Mouse (Mus musculus) E14TG2a.4 (cell line): ENCODE measurements around the gene Atp1a1.

Source experiments
- CTCF ChIP-seq: conservative IDR thresholded peaks from 2 replicates; pipeline ENCODE4 v1.5.1; 2014; ENCODE audit warnings: low read length
- NANOG ChIP-seq: IDR thresholded peaks from 2 replicates; pipeline ENCODE4 v1.6.1; 2014; ENCODE audit warnings: borderline replicate concordance, low read length, mixed read lengths
- POU5F1 ChIP-seq: IDR thresholded peaks from 2 replicates; pipeline ENCODE4 v1.6.1; 2014; ENCODE audit warnings: low read length, borderline replicate concordance

DNA sequence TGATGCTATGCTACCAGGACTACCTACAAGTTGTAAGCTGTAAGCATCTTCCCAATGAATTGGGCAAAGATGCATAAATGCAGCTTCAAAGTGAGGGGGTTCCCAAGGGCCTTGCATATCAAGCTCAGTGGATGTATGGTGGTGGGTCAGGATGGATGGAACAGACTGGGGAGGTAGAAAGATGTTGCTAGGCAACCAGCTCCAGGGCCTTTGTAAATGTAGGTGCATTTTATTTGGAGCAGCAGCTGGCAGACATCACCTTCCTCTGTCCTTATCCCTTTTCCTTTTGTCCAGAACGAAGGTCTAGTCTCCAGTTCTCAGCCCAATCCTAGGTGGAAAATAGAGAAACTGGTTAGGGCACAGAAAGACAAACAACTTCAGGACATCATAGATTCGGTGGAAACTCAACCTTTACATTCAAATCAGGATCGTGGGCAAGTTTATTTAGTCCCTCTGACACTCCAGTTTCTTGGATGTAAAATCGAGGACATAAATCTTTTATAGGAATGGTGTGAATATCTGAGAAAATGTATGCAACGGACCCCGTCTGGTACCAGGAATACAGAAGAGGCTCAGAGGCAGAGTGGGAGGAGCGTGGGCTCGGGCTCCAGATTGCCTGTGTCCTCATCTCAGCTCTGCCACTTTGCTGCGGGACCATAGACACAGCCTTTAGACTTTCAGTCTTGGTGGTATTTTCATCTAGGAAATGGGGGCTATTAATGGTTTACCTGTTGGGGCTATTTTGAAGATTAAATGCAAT is 29.8 kb upstream of the Atp1a1 start:
- TF ChIP-seq CTCF (no peak), POU5F1 (no peak), NANOG (no peak)
